Mouse (Mus musculus) CH12.LX (cell line): Measurements from ENCODE around the gene Ccdc71l. TPM values are rescaled to one million over a fixed set of nuclear protein-coding genes. Genes with fewer than 3 reads are reported as not detected.

Source experiments
- DNase-seq: peaks from one replicate; pipeline ENCODE4 v3.0.0-alpha.2; 2013; ENCODE audit errors: extremely low read depth
- H3K27ac ChIP-seq: 2 replicates; pipeline ENCODE4 v1.5.1; 2012; ENCODE audit warnings: low read depth, mild to moderate bottlenecking, control low read depth, moderate library complexity; ENCODE audit not compliant: insufficient read depth
- H3K27me3 ChIP-seq: replicated peaks from 2 replicates; pipeline ENCODE3; 2012; ENCODE audit warnings: inconsistent platforms
- H3K36me3 ChIP-seq, 2 experiments: replicated peaks in 1 of 2; 2 replicates each; pipeline versions ENCODE3 to v1.6.1; 2012; ENCODE audit warnings: inconsistent platforms in 1 of 2, low read length in 1 of 2, mild to moderate bottlenecking in 1 of 2, mixed read lengths in 1 of 2, moderate library complexity in 1 of 2; ENCODE audit not compliant: control insufficient read depth in 1 of 2, insufficient read depth in 1 of 2
- H3K4me1 ChIP-seq, 2 experiments: 2 replicates each; pipeline ENCODE4 v1.6.1; 2012; ENCODE audit warnings: inconsistent platforms in 1 of 2, moderate library complexity in 1 of 2; ENCODE audit not compliant: insufficient read depth in 2 of 2, control insufficient read depth in 1 of 2
- H3K4me2 ChIP-seq: 2 replicates; pipeline ENCODE4 v1.6.1; 2012; ENCODE audit warnings: low read depth, mild to moderate bottlenecking, control low read depth; ENCODE audit not compliant: poor library complexity, insufficient read depth, severe bottlenecking
- H3K4me3 ChIP-seq, 3 experiments: fragments of 150-350 bp in 1 of 3; sonication (generic) in 1 of 3; replicated peaks in 1 of 3; 2 replicates each; pipeline versions ENCODE3 to v1.5.1; 2011 to 2012; ENCODE audit warnings: low read depth in 2 of 3, low read length in 2 of 3, mild to moderate bottlenecking in 2 of 3, moderate library complexity in 2 of 3, control low read depth in 1 of 3, improper control_type of control experiment in 1 of 3, inconsistent platforms in 1 of 3, mixed read lengths in 1 of 3; ENCODE audit not compliant: poor library complexity in 1 of 3
- H3K79me2 ChIP-seq: replicated peaks from 2 replicates; pipeline ENCODE4 v1.6.1; 2012; ENCODE audit warnings: mild to moderate bottlenecking, moderate library complexity; ENCODE audit not compliant: control insufficient read depth, poor library complexity, insufficient read depth, severe bottlenecking; ENCODE audit errors: extremely low read depth
- H3K9ac ChIP-seq: 2 replicates; pipeline ENCODE4 v1.6.1; 2012; ENCODE audit warnings: low read depth, mild to moderate bottlenecking, control low read depth, moderate library complexity; ENCODE audit not compliant: insufficient read depth
- H3K9me3 ChIP-seq: replicated peaks from 2 replicates; pipeline ENCODE3; 2012; ENCODE audit warnings: low read length, inconsistent platforms, mixed read lengths
- BHLHE40 ChIP-seq: IDR thresholded peaks from 2 replicates; pipeline ENCODE4 v1.6.1; 2011; ENCODE audit warnings: mild to moderate bottlenecking, low read depth, low read length, improper control_type of control experiment
- CHD1 ChIP-seq: IDR thresholded peaks from 2 replicates; pipeline ENCODE4 v1.6.1; 2012; ENCODE audit warnings: low read depth, low read length, improper control_type of control experiment, inconsistent platforms
- E2F4 ChIP-seq: IDR thresholded peaks from 2 replicates; pipeline ENCODE4 v1.6.1; 2011; ENCODE audit warnings: low read depth, low read length, improper control_type of control experiment; ENCODE audit not compliant: insufficient replicate concordance
- EP300 ChIP-seq: IDR thresholded peaks from 2 replicates; pipeline ENCODE4 v1.6.1; 2011; ENCODE audit warnings: low read length, improper control_type of control experiment
- ETS1 ChIP-seq: conservative IDR thresholded peaks from 2 replicates; pipeline ENCODE4 v1.6.1; 2012; ENCODE audit warnings: low read depth, mild to moderate bottlenecking, inconsistent platforms, low read length, improper control_type of control experiment, moderate library complexity
- GABPA ChIP-seq: IDR thresholded peaks from 2 replicates; pipeline ENCODE4 v1.6.1; 2012; ENCODE audit warnings: low read depth, low read length, improper control_type of control experiment, inconsistent platforms; ENCODE audit not compliant: insufficient replicate concordance
- IRF4 ChIP-seq: IDR thresholded peaks from 2 replicates; pipeline ENCODE4 v1.6.1; 2014; ENCODE audit warnings: low read depth, mild to moderate bottlenecking, inconsistent platforms, low read length, improper control_type of control experiment
- MAFK ChIP-seq: IDR thresholded peaks from 2 replicates; pipeline ENCODE4 v1.6.1; 2011; ENCODE audit warnings: low read length, improper control_type of control experiment; ENCODE audit not compliant: insufficient replicate concordance
- NRF1 ChIP-seq: IDR thresholded peaks from 2 replicates; pipeline ENCODE4 v1.6.1; 2014; ENCODE audit warnings: low read depth, mild to moderate bottlenecking, inconsistent platforms, low read length, improper control_type of control experiment, moderate library complexity
- POLR2A ChIP-seq: IDR thresholded peaks from 2 replicates; pipeline ENCODE4 v1.6.1; 2011; ENCODE audit warnings: low read depth, mild to moderate bottlenecking, improper control_type of control experiment, low read length
- POLR2AphosphoS2 ChIP-seq: IDR thresholded peaks from 2 replicates; pipeline ENCODE4 v1.6.1; 2011; ENCODE audit warnings: low read depth, low read length, improper control_type of control experiment
- RAD21 ChIP-seq: IDR thresholded peaks from 2 replicates; pipeline ENCODE4 v1.6.1; 2011; ENCODE audit warnings: low read depth, mild to moderate bottlenecking, low read length, improper control_type of control experiment, moderate library complexity
- RCOR1 ChIP-seq: conservative IDR thresholded peaks from 2 replicates; pipeline ENCODE4 v1.6.1; 2012; ENCODE audit warnings: low read depth, mild to moderate bottlenecking, inconsistent platforms, low read length, improper control_type of control experiment
- TCF12 ChIP-seq: IDR thresholded peaks from 2 replicates; pipeline ENCODE4 v1.6.1; 2014; ENCODE audit warnings: low read depth, mild to moderate bottlenecking, inconsistent platforms, low read length, improper control_type of control experiment
- UBTF ChIP-seq: IDR thresholded peaks from 2 replicates; pipeline ENCODE4 v1.6.1; 2012; ENCODE audit warnings: low read depth, mild to moderate bottlenecking, inconsistent platforms, low read length, improper control_type of control experiment, moderate library complexity
- USF1 ChIP-seq: IDR thresholded peaks from 2 replicates; pipeline ENCODE4 v1.6.1; 2014; ENCODE audit warnings: low read depth, mild to moderate bottlenecking, inconsistent platforms, low read length, improper control_type of control experiment
- USF2 ChIP-seq: conservative IDR thresholded peaks from 2 replicates; pipeline ENCODE4 v1.6.1; 2011; ENCODE audit warnings: low read depth, low read length, improper control_type of control experiment
- ZNF384 ChIP-seq: IDR thresholded peaks from 2 replicates; pipeline ENCODE4 v1.6.1; 2012; ENCODE audit warnings: low read depth, low read length, improper control_type of control experiment, inconsistent platforms
- dilution Hi-C: fragments of 300-500 bp; cut with MboI; formaldehyde crosslinking; loops from 2 replicates; pipeline ENCODE4 v1.14.3; 2020; ENCODE audit warnings: low sequenced_read_pairs; ENCODE audit not compliant: extremely low pct_unique_long_range_greater_than_20kb, extremely low pct_ligation_motif_present
- in situ Hi-C: fragments of 300-500 bp; cut with MboI; formaldehyde crosslinking; loops from 3 replicates; pipeline ENCODE4 v1.14.3; 2019; ENCODE audit warnings: low sequenced_read_pairs, low pct_ligation_motif_present, low pct_unique_long_range_greater_than_20kb, mixed read lengths
- polyA plus RNA-seq: library from polyadenylated mRNA; unstranded; fragments of >175 nt; gene quantifications from 2 replicates; pipeline ENCODE4 v1.2.1, GENCODE M21; 2012; ENCODE audit warnings: low read depth; ENCODE audit not compliant: insufficient read length
- total RNA-seq, 2 experiments: library from RNA; depleted of rRNA; stranded (reverse); fragments of 300-350 nt in 1 of 2; fragments of >200 nt in 1 of 2; gene quantifications; 2 replicates each; pipeline ENCODE4 v1.2.3; 2012 to 2014

Ccdc71l gene
- total and polyA plus RNA-seq, 3 experiments = 11.2 to 23.7 (median 12.2) TPM

DNA sequence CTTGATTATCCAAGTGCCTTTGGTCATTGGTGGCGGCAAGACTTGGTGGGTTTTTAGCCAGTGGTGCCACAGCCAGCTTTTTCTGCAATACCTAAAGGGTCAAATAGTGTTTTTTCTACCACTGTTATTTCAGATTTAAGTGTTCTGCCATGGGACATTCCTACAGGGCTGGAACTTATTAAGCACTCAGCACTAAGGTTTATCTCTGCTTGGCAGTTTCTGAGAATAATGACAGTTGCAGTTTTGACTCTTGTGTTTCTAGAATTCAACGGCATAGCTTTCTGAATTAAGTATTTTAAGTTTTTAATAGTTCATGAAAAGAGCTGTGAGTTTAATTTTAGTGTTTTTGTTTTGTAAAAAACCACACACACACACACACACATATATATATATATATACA, 2.5 kb downstream of the Ccdc71l start:
- Histone ChIP-seq H3K27me3 (no peaks in the 10 kb centered on the region), H3K79me2 (peaks cover 21% of the 10 kb centered on the region), H3K4me2 (peak overlapping the region; percentile 95), H3K4me1 (peaks cover 3 to 14% of the 10 kb centered on the region in 2 experiments; a peak in 2 of 4 replicates), H3K9ac (peak overlapping the region; percentile 88), H3K9me3 (no peaks in the 10 kb centered on the region), H3K4me3 (peak overlapping the region; percentile 66 to 92 (median 75)), H3K36me3 (peaks cover 0 to 4% of the 10 kb centered on the region in 2 experiments), H3K27ac (no peak overlapping the region)
- in situ Hi-C loops = no loop called here
- dilution Hi-C loops = no loop called here
- no peak for DNase-seq
- TF ChIP-seq RCOR1 = no peak
- TF ChIP-seq NRF1 = no peak
- TF ChIP-seq EP300 = no peak
- no peak for TF ChIP-seq TCF12
- no peak for TF ChIP-seq E2F4
- TF ChIP-seq CHD1 = no peak
- no peak for TF ChIP-seq ZNF384
- no peak for TF ChIP-seq RAD21
- TF ChIP-seq UBTF = no peak
- no peak for TF ChIP-seq POLR2AphosphoS2
- no peak for TF ChIP-seq POLR2A
- TF ChIP-seq IRF4 = no peak
- no peak for TF ChIP-seq MAFK
- no peak for TF ChIP-seq BHLHE40

DNA sequence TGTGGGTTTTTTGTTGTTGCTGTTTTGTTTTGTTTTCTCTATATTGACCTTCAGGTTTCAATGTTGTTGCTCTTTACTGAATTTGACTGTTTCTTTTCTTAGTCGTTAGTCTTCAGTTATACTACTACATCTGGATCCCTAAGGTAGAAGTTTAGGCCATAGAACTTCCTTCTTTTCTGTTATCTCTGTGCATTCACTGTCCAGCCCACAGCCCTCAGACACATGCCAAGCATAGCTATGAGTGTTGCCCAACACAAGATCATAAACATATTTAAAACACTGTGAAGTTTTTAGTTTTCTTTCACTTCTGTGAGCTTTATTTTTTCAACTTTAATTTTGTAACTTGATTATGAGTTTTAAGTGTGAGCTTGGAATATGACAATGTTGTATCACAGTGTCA, 41.0 kb downstream of the Ccdc71l start:
- peaks cover 4% of the 10 kb centered on the region for H3K9me3 ChIP-seq
- no peak overlapping the region for H3K27ac ChIP-seq
- H3K79me2 ChIP-seq = no peaks in the 10 kb centered on the region
- no peak overlapping the region for H3K9ac ChIP-seq
- no peaks in the 10 kb centered on the region for H3K36me3 ChIP-seq
- TF ChIP-seq ETS1 (no peak), USF2 (no peak), USF1 (no peak), UBTF (no peak), GABPA (no peak)
- DNase-seq = no peak
- no peak overlapping the region for H3K4me3 ChIP-seq
- no peaks in the 10 kb centered on the region for H3K27me3 ChIP-seq
- in situ Hi-C loops = no loop called here
- dilution Hi-C loops = no loop called here
- H3K4me2 ChIP-seq = no peak overlapping the region
- H3K4me1 ChIP-seq = no peaks in the 10 kb centered on the region
